Mouse (Mus musculus) thymus, postnatal 25 days (tissue): ENCODE results near the gene Catsperg2.
A peak's percentile ranks its signal among the peaks of the same experiment; 100 is the strongest.
"Not testable (repeated sequence)": the region's sequence is repeated elsewhere in the genome, so short reads cannot be mapped to it uniquely, and the experiment has no call there.

Experiments used
- DNase-seq: peaks from one replicate; pipeline ENCODE4 v3.0.0; 2022

Catsperg2 gene

GRCm38 (mm10) chr7:29726860-29727259 lies at the start of gene Catsperg2:
Gene Catsperg2, minus strand, starts transcription at chr7:29727032.
- not testable (repeated sequence) for DNase-seq

- no peak for DNase-seq
Observed at GRCm38 (mm10) chr7:29776568-29776967, 49.7 kb upstream of the Catsperg2 start.

GRCm38 (mm10) chr7:29774371-29774770 lies 47.5 kb upstream of the Catsperg2 start:
- no peak for DNase-seq

- no peak for DNase-seq
Observed at GRCm38 (mm10) chr7:29773503-29773902, 46.7 kb upstream of the Catsperg2 start.

GRCm38 (mm10) chr7:29768980-29769379 lies 42.1 kb upstream of the Catsperg2 start:
- no peak for DNase-seq

GRCm38 (mm10) chr7:29768090-29768900 lies 41.5 kb upstream of the Catsperg2 start, which contains the start of gene Zfp84:
Gene Zfp84, plus strand, starts transcription at chr7:29768552.
- peak; percentile 90 for DNase-seq

GRCm38 (mm10) chr7:29767058-29767686 lies 40.3 kb upstream of the Catsperg2 start:
- peak; percentile 82 for DNase-seq

- no peak for DNase-seq
Observed at GRCm38 (mm10) chr7:29764702-29765101, 37.9 kb upstream of the Catsperg2 start.

- no peak for DNase-seq
Observed at GRCm38 (mm10) chr7:29760476-29760875, 33.6 kb upstream of the Catsperg2 start.

- DNase-seq = no peak
Observed at GRCm38 (mm10) chr7:29742258-29742657, 15.4 kb upstream of the Catsperg2 start.

- DNase-seq = no peak
Observed at GRCm38 (mm10) chr7:29728055-29728454, 1.2 kb upstream of the Catsperg2 start.

GRCm38 (mm10) chr7:29725461-29726142 lies 1.2 kb downstream of the Catsperg2 start:
- not testable (repeated sequence) for DNase-seq

- not testable (repeated sequence) for DNase-seq
Observed at GRCm38 (mm10) chr7:29708891-29709290, 17.9 kb downstream of the Catsperg2 start.

- not testable (repeated sequence) for DNase-seq
Observed at GRCm38 (mm10) chr7:29695231-29695630, 31.6 kb downstream of the Catsperg2 start.

- no peak for DNase-seq
Observed at GRCm38 (mm10) chr7:29681868-29682267, 45.0 kb downstream of the Catsperg2 start.
